Mouse (Mus musculus) neural tube, embryonic 15.5 days (tissue): ENCODE results near the gene Lama5. TPM values are rescaled to one million over a fixed set of nuclear protein-coding genes. Genes with fewer than 3 reads are reported as not detected.
A peak's percentile ranks its signal among the peaks of the same experiment; 100 is the strongest.

Source experiments
- ATAC-seq: fragments of 200-750 bp; cut with Nextera tagmentation; 2 replicates; pipeline ENCODE4 v1.8.0; 2017; ENCODE audit warnings: mild to moderate bottlenecking, moderate TSS enrichment, moderate library complexity; ENCODE audit not compliant: low FRiP score
- H3K27ac ChIP-seq: fragments of 300-500 bp; sonication (generic); replicated peaks from 2 replicates; pipeline ENCODE4 v1.5.1; 2015; ENCODE audit warnings: mild to moderate bottlenecking, inconsistent platforms
- H3K27me3 ChIP-seq: fragments of 300-500 bp; sonication (generic); replicated peaks from 2 replicates; pipeline ENCODE4 v1.6.1; 2015; ENCODE audit warnings: inconsistent platforms
- H3K36me3 ChIP-seq: fragments of 300-500 bp; sonication (generic); 2 replicates; pipeline ENCODE4 v1.6.1; 2015; ENCODE audit warnings: inconsistent platforms
- H3K4me1 ChIP-seq: fragments of 300-500 bp; sonication (generic); 2 replicates; pipeline ENCODE4 v1.6.1; 2015; ENCODE audit warnings: inconsistent platforms
- H3K4me2 ChIP-seq: fragments of 300-500 bp; sonication (generic); 2 replicates; pipeline ENCODE4 v1.6.1; 2015; ENCODE audit warnings: inconsistent platforms, mild to moderate bottlenecking, moderate library complexity
- H3K4me3 ChIP-seq: fragments of 300-500 bp; sonication (generic); replicated peaks from 2 replicates; pipeline ENCODE4 v1.5.1; 2015; ENCODE audit warnings: mild to moderate bottlenecking, inconsistent platforms
- H3K9ac ChIP-seq: fragments of 300-500 bp; sonication (generic); replicated peaks from 2 replicates; pipeline ENCODE4 v1.6.1; 2015; ENCODE audit warnings: mild to moderate bottlenecking, inconsistent platforms
- H3K9me3 ChIP-seq: fragments of 300-500 bp; sonication (generic); replicated peaks from 2 replicates; pipeline ENCODE4 v1.6.1; 2016; ENCODE audit warnings: inconsistent platforms
- WGBS: fragments of 180-500 bp; shearing (Covaris S2); methylation state at CpG from one replicate; pipeline ENCODE4 v1.1.7; 2015; ENCODE audit warnings: mixed read lengths; 5-methylcytosine and 5-hydroxymethylcytosine counted together
- polyA plus RNA-seq: library from polyadenylated mRNA; unstranded; fragments of >200 nt; fragmentation: Nextera tagmentation; extraction: Ambion mirVana; gene quantifications from 2 replicates; pipeline ENCODE4 v1.2.1, GENCODE M21; 2015

The Lama5 gene
- polyA plus RNA-seq = 1.2 and 4.4 TPM in 2 replicates

- under 1% methylated on average over 32 of the region's 37 CpGs for WGBS
- Histone ChIP-seq H3K4me1 (peaks cover 43% of the 10 kb centered on the region), H3K27me3 (peaks cover 46% of the 10 kb centered on the region)
Observed at GRCm38 (mm10) chr2:180225762-180226378, at the start of gene Lama5. TSS of gene Lama5 (minus strand) at chr2:180225859.

GRCm38 (mm10) chr2:180274523-180274922 is 48.9 kb upstream of the Lama5 start:
- ATAC-seq = no peak
- Histone ChIP-seq H3K4me1 (peaks cover 38% of the 10 kb centered on the region), H3K4me3 (no peak overlapping the region), H3K36me3 (peaks cover 7% of the 10 kb centered on the region), H3K27ac (no peak overlapping the region), H3K9me3 (no peaks in the 10 kb centered on the region), H3K4me2 (no peak overlapping the region), H3K27me3 (peaks cover 7% of the 10 kb centered on the region; the same call in 1 of the 2 replicates), H3K9ac (no peak overlapping the region)
- 84% methylated on average over 2 of the region's 2 CpGs for WGBS

More at GRCm38 (mm10) chr2:180225762-180226378, at the start of gene Lama5:
- Histone ChIP-seq H3K9me3 (no peaks in the 10 kb centered on the region), H3K4me2 (peak within 1 kb of the TSS; percentile 100), H3K27ac (no peak within 1 kb of the TSS), H3K4me3 (peak within 1 kb of the TSS; percentile 61), H3K36me3 (no peaks in the 10 kb centered on the region), H3K9ac (peak within 1 kb of the TSS; percentile 61)
- peak; percentile 58; the same call in 1 of the 2 replicates for ATAC-seq

- peak within 1 kb of the TSS; percentile 74 for H3K4me3 ChIP-seq
- no peaks in the 10 kb centered on the region for H3K9me3 ChIP-seq
- peak within 1 kb of the TSS; percentile 87 for H3K9ac ChIP-seq
- ATAC-seq = peak; percentile 95
- H3K27me3 ChIP-seq = peaks cover 7% of the 10 kb centered on the region; the same call in 1 of the 2 replicates
- peak within 1 kb of the TSS; percentile 68 for H3K27ac ChIP-seq
- peaks cover 7% of the 10 kb centered on the region for H3K36me3 ChIP-seq
- H3K4me1 ChIP-seq = peaks cover 40% of the 10 kb centered on the region
- 7% methylated on average over 67 of the region's 68 CpGs for WGBS
- peak within 1 kb of the TSS; percentile 82 for H3K4me2 ChIP-seq
Observed at GRCm38 (mm10) chr2:180273394-180274244, 48.0 kb upstream of the Lama5 start, which contains the start of gene Cables2. TSS of gene Cables2 (minus strand) at chr2:180273496.

GRCm38 (mm10) chr2:180272884-180273321 is 47.2 kb upstream of the Lama5 start:
- Histone ChIP-seq H3K4me2 (peak overlapping the region; percentile 82), H3K9me3 (no peaks in the 10 kb centered on the region), H3K36me3 (peaks cover 10% of the 10 kb centered on the region), H3K4me1 (peaks cover 47% of the 10 kb centered on the region), H3K4me3 (peak overlapping the region; percentile 74), H3K27me3 (peaks cover 7% of the 10 kb centered on the region; the same call in 1 of the 2 replicates), H3K9ac (peak overlapping the region; percentile 87), H3K27ac (peak overlapping the region; percentile 68)
- WGBS = under 1% methylated on average over 29 of the region's 37 CpGs
- peak; percentile 42 for ATAC-seq

GRCm38 (mm10) chr2:180271804-180272395 is 46.2 kb upstream of the Lama5 start:
- WGBS = 75% methylated on average over 5 of the region's 5 CpGs

GRCm38 (mm10) chr2:180270537-180271255 is 45.0 kb upstream of the Lama5 start:
- H3K27me3 ChIP-seq = peaks cover 4% of the 10 kb centered on the region; the same call in 1 of the 2 replicates
- no peak overlapping the region for H3K4me3 ChIP-seq
- H3K9me3 ChIP-seq = no peaks in the 10 kb centered on the region
- peaks cover 45% of the 10 kb centered on the region for H3K4me1 ChIP-seq
- WGBS = 55% methylated on average over 7 of the region's 7 CpGs
- no peak for ATAC-seq
- H3K9ac ChIP-seq = no peak overlapping the region
- H3K36me3 ChIP-seq = peaks cover 26% of the 10 kb centered on the region
- no peak overlapping the region; the same call in 1 of the 2 replicates for H3K4me2 ChIP-seq
- no peak overlapping the region for H3K27ac ChIP-seq

More at GRCm38 (mm10) chr2:180271804-180272395, 46.2 kb upstream of the Lama5 start:
- Histone ChIP-seq H3K27ac (no peak overlapping the region), H3K9me3 (no peaks in the 10 kb centered on the region), H3K4me3 (peak overlapping the region; percentile 74), H3K4me2 (peak overlapping the region; percentile 82), H3K9ac (peak overlapping the region; percentile 87), H3K36me3 (peaks cover 17% of the 10 kb centered on the region), H3K27me3 (peaks cover 7% of the 10 kb centered on the region; the same call in 1 of the 2 replicates), H3K4me1 (peaks cover 49% of the 10 kb centered on the region)
- no peak for ATAC-seq

GRCm38 (mm10) chr2:180269329-180269728 is 43.7 kb upstream of the Lama5 start:
- peaks cover 45% of the 10 kb centered on the region for H3K4me1 ChIP-seq

GRCm38 (mm10) chr2:180267955-180268354 is 42.3 kb upstream of the Lama5 start:
- H3K27ac ChIP-seq = no peak overlapping the region
- H3K36me3 ChIP-seq = peaks cover 41% of the 10 kb centered on the region
- no peaks in the 10 kb centered on the region for H3K9me3 ChIP-seq
- peaks cover 41% of the 10 kb centered on the region for H3K4me1 ChIP-seq
- ATAC-seq = no peak
- H3K4me2 ChIP-seq = no peak overlapping the region
- H3K9ac ChIP-seq = no peak overlapping the region
- WGBS = 62% methylated on average over 2 of the region's 2 CpGs
- H3K4me3 ChIP-seq = no peak overlapping the region
- no peaks in the 10 kb centered on the region for H3K27me3 ChIP-seq

More at GRCm38 (mm10) chr2:180269329-180269728, 43.7 kb upstream of the Lama5 start:
- 92% methylated on average over 10 of the region's 10 CpGs for WGBS
- no peak overlapping the region for H3K27ac ChIP-seq
- H3K9ac ChIP-seq = no peak overlapping the region
- H3K4me3 ChIP-seq = no peak overlapping the region
- ATAC-seq = no peak
- H3K27me3 ChIP-seq = no peaks in the 10 kb centered on the region
- H3K36me3 ChIP-seq = peaks cover 27% of the 10 kb centered on the region
- H3K9me3 ChIP-seq = no peaks in the 10 kb centered on the region
- H3K4me2 ChIP-seq = no peak overlapping the region

- H3K4me2 ChIP-seq = no peak overlapping the region
- H3K36me3 ChIP-seq = peaks cover 74% of the 10 kb centered on the region
- WGBS = 91% methylated on average over 10 of the region's 10 CpGs
- H3K4me1 ChIP-seq = peaks cover 14% of the 10 kb centered on the region
- H3K27ac ChIP-seq = no peak overlapping the region
- ATAC-seq = no peak
- no peaks in the 10 kb centered on the region for H3K9me3 ChIP-seq
- H3K27me3 ChIP-seq = no peaks in the 10 kb centered on the region
- H3K9ac ChIP-seq = no peak overlapping the region
- no peak overlapping the region for H3K4me3 ChIP-seq
Observed at GRCm38 (mm10) chr2:180262891-180263290, 37.2 kb upstream of the Lama5 start.

GRCm38 (mm10) chr2:180262441-180262840 is 36.8 kb upstream of the Lama5 start:
- Histone ChIP-seq H3K4me2 (no peak overlapping the region), H3K36me3 (peaks cover 73% of the 10 kb centered on the region), H3K9ac (no peak overlapping the region), H3K4me1 (peaks cover 16% of the 10 kb centered on the region), H3K4me3 (no peak overlapping the region), H3K9me3 (no peaks in the 10 kb centered on the region), H3K27me3 (no peaks in the 10 kb centered on the region), H3K27ac (no peak overlapping the region)
- WGBS = 74% methylated on average over 3 of the region's 3 CpGs
- ATAC-seq = no peak

GRCm38 (mm10) chr2:180261901-180262300 is 36.2 kb upstream of the Lama5 start:
- H3K4me2 ChIP-seq = no peak overlapping the region
- no peak for ATAC-seq
- H3K4me1 ChIP-seq = peaks cover 16% of the 10 kb centered on the region
- no peaks in the 10 kb centered on the region for H3K27me3 ChIP-seq
- H3K4me3 ChIP-seq = no peak overlapping the region
- 91% methylated on average over 7 of the region's 7 CpGs for WGBS
- H3K27ac ChIP-seq = no peak overlapping the region
- no peak overlapping the region for H3K9ac ChIP-seq
- no peaks in the 10 kb centered on the region for H3K9me3 ChIP-seq
- peaks cover 67% of the 10 kb centered on the region for H3K36me3 ChIP-seq
